Mouse (Mus musculus) erythroid progenitor cell, adult 5-6 weeks (primary cell): ENCODE data around the gene Gm1330. TPM values are rescaled to one million over a fixed set of nuclear protein-coding genes. Genes with fewer than 3 reads are reported as not detected.
"Not testable (repeated sequence)": the region's sequence is repeated elsewhere in the genome, so short reads cannot be mapped to it uniquely, and the experiment has no call there.

Source experiments
- ATAC-seq: replicated peaks from 2 replicates; pipeline ENCODE4 v1.8.0; 2016; ENCODE audit warnings: moderate number of reproducible peaks, mild to moderate bottlenecking, moderate TSS enrichment, inconsistent platforms; ENCODE audit not compliant: poor library complexity, low FRiP score, severe bottlenecking
- total RNA-seq, 2 experiments: library from RNA; stranded (forward) in 1 of 2; stranded (reverse) in 1 of 2; fragments of 150-400 nt in 1 of 2; fragments of 186-747, 209-891 nt in 1 of 2; gene quantifications; 2 replicates each; pipeline versions ENCODE4 v1.2.3 to v1.2.4; 2015 to 2017; ENCODE audit warnings: low replicate concordance in 2 of 2

Gene Gm1330
- total RNA-seq (2015; ENCODE audit: low replicate concordance) (not detected in 2 replicates), total RNA-seq (2017; ENCODE audit: low replicate concordance) (not detected in 2 replicates)

GRCm38 (mm10) chr2:149003151-149003550 lies at the start of gene Gm1330:
Gene Gm1330, minus strand, starts transcription at chr2:149003251.
- ATAC-seq, result no peak

- ATAC-seq, result not testable (repeated sequence)
Observed at GRCm38 (mm10) chr2:149017137-149017536, 14.1 kb upstream of the Gm1330 start, which contains the start of gene Gm10750. Gene Gm10750, minus strand, starts transcription at chr2:149017237.

GRCm38 (mm10) chr2:149004826-149005225 lies 1.8 kb upstream of the Gm1330 start:
- ATAC-seq, result no peak

- no peak for ATAC-seq
Observed at GRCm38 (mm10) chr2:148995133-148995532, 7.9 kb downstream of the Gm1330 start.

Other genes with a start within 250 kb of the Gm1330 start
- gene Cst11, start 231.8 kb downstream of the Gm1330 start, total RNA-seq (2015; ENCODE audit: low replicate concordance), result not detected in 2 replicates
- gene Cst11, start 231.8 kb downstream of the Gm1330 start, total RNA-seq (2017; ENCODE audit: low replicate concordance), result not detected in 2 replicates
- not detected in 2 replicates for gene 8030411F24Rik, start 221.2 kb downstream of the Gm1330 start, total RNA-seq (2015; ENCODE audit: low replicate concordance)
- not detected in 2 replicates for gene 8030411F24Rik, start 221.2 kb downstream of the Gm1330 start, total RNA-seq (2017; ENCODE audit: low replicate concordance)
- not detected in 2 replicates for gene Cst12, start 213.9 kb downstream of the Gm1330 start, total RNA-seq (2015; ENCODE audit: low replicate concordance)
- gene Cst12, start 213.9 kb downstream of the Gm1330 start, total RNA-seq (2017; ENCODE audit: low replicate concordance), result not detected in 2 replicates
- not detected in 2 replicates for gene Cst8, start 204.5 kb downstream of the Gm1330 start, total RNA-seq (2015; ENCODE audit: low replicate concordance)
- not detected in 2 replicates for gene Cst8, start 204.5 kb downstream of the Gm1330 start, total RNA-seq (2017; ENCODE audit: low replicate concordance)
- not detected in 2 replicates for gene Cst13, start 183.2 kb downstream of the Gm1330 start, total RNA-seq (2015; ENCODE audit: low replicate concordance)
- gene Cst13, start 183.2 kb downstream of the Gm1330 start, total RNA-seq (2017; ENCODE audit: low replicate concordance), result not detected in 2 replicates
- gene Cst9, start 168.1 kb downstream of the Gm1330 start, total RNA-seq (2015; ENCODE audit: low replicate concordance), result not detected in 2 replicates
- not detected in 2 replicates for gene Cst9, start 168.1 kb downstream of the Gm1330 start, total RNA-seq (2017; ENCODE audit: low replicate concordance)
- gene 9230104L09Rik, start 138.2 kb downstream of the Gm1330 start, total RNA-seq (2015; ENCODE audit: low replicate concordance), result not detected in 2 replicates
- gene 9230104L09Rik, start 138.2 kb downstream of the Gm1330 start, total RNA-seq (2017; ENCODE audit: low replicate concordance), result not detected in 2 replicates
- 130 and 133 TPM in 2 replicates for gene Cst3, start 127.6 kb downstream of the Gm1330 start, total RNA-seq (2015; ENCODE audit: low replicate concordance)
- gene Cst3, start 127.6 kb downstream of the Gm1330 start, total RNA-seq (2017; ENCODE audit: low replicate concordance), result 37.9 and 71.9 TPM in 2 replicates
- not detected in 2 replicates for gene Gm10750, start 14.0 kb upstream of the Gm1330 start, total RNA-seq (2015; ENCODE audit: low replicate concordance)
- gene Gm10750, start 14.0 kb upstream of the Gm1330 start, total RNA-seq (2017; ENCODE audit: low replicate concordance), result not detected in 2 replicates